Mouse (Mus musculus): ENCODE data around the gene Tmed8. TPM values are rescaled to one million over a fixed set of nuclear protein-coding genes. Genes with fewer than 3 reads are reported as not detected.

Gene Tmed8
- polyA plus RNA-seq, 1 experiment: 13.4 TPM

- H3K4me3 ChIP-seq (ENCODE audit: low read depth, low read length): no peak overlapping the region
- no peak for TF ChIP-seq POLR2A (IDR thresholded peaks at IDR 0.05; ENCODE audit: insufficient read depth, low read length)
- TF ChIP-seq EP300 (IDR thresholded peaks at IDR 0.05; ENCODE audit: insufficient read depth, low read depth, low read length): no peak
- TF ChIP-seq CTCF (IDR thresholded peaks at IDR 0.05; ENCODE audit: low read depth, low read length): no peak
- H3K27ac ChIP-seq (ENCODE audit: insufficient read depth, low read length): no peak overlapping the region
- no peaks in the 10 kb centered on the region for H3K4me1 ChIP-seq (ENCODE audit: control insufficient read depth, insufficient read depth, low read length)
- H3K9me3 ChIP-seq (replicated peaks; ENCODE audit: control insufficient read depth, insufficient read depth, low read length, poor library complexity, severe bottlenecking): peaks cover 17% of the 10 kb centered on the region
- no peaks in the 10 kb centered on the region for H3K36me3 ChIP-seq (ENCODE audit: control insufficient read depth, insufficient read depth, low read length, poor library complexity, severe bottlenecking)
- no peak overlapping the region for H3K9ac ChIP-seq (ENCODE audit: low read depth, poor library complexity, severe bottlenecking)
- no peaks in the 10 kb centered on the region for H3K27me3 ChIP-seq (ENCODE audit: control insufficient read depth, insufficient read depth, low read length, poor library complexity, severe bottlenecking)
Measured at GRCm38 (mm10) chr12:87149471-87149870, 50.8 kb downstream of the Tmed8 start.

GRCm38 (mm10) chr12:87148136-87148535, 52.1 kb downstream of the Tmed8 start:
- Histone ChIP-seq H3K36me3 (ENCODE audit: control insufficient read depth, insufficient read depth, low read length, poor library complexity, severe bottlenecking) (no peaks in the 10 kb centered on the region), H3K9me3 (replicated peaks; ENCODE audit: control insufficient read depth, insufficient read depth, low read length, poor library complexity, severe bottlenecking) (peaks cover 17% of the 10 kb centered on the region), H3K27ac (ENCODE audit: insufficient read depth, low read length) (peak overlapping the region; percentile 72), H3K27me3 (ENCODE audit: control insufficient read depth, insufficient read depth, low read length, poor library complexity, severe bottlenecking) (no peaks in the 10 kb centered on the region), H3K4me3 (ENCODE audit: low read depth, low read length) (peak overlapping the region; percentile 70), H3K4me1 (ENCODE audit: control insufficient read depth, insufficient read depth, low read length) (no peaks in the 10 kb centered on the region), H3K9ac (ENCODE audit: low read depth, poor library complexity, severe bottlenecking) (peak overlapping the region; percentile 83)
- TF ChIP-seq POLR2A (IDR thresholded peaks at IDR 0.05; ENCODE audit: insufficient read depth, low read length) (no peak), EP300 (IDR thresholded peaks at IDR 0.05; ENCODE audit: insufficient read depth, low read depth, low read length) (no peak), CTCF (IDR thresholded peaks at IDR 0.05; ENCODE audit: low read depth, low read length) (no peak)

GRCm38 (mm10) chr12:87147395-87148089, 52.7 kb downstream of the Tmed8 start, which contains the start of gene Pomt2:
Gene Pomt2, minus strand, starts transcription at chr12:87147968.
- Histone ChIP-seq H3K9ac (ENCODE audit: low read depth, poor library complexity, severe bottlenecking) (peak within 1 kb of the TSS; percentile 83), H3K36me3 (ENCODE audit: control insufficient read depth, insufficient read depth, low read length, poor library complexity, severe bottlenecking) (no peaks in the 10 kb centered on the region), H3K4me1 (ENCODE audit: control insufficient read depth, insufficient read depth, low read length) (no peaks in the 10 kb centered on the region), H3K27me3 (ENCODE audit: control insufficient read depth, insufficient read depth, low read length, poor library complexity, severe bottlenecking) (no peaks in the 10 kb centered on the region), H3K9me3 (replicated peaks; ENCODE audit: control insufficient read depth, insufficient read depth, low read length, poor library complexity, severe bottlenecking) (peaks cover 17% of the 10 kb centered on the region), H3K27ac (ENCODE audit: insufficient read depth, low read length) (peak within 1 kb of the TSS; percentile 72), H3K4me3 (ENCODE audit: low read depth, low read length) (peak within 1 kb of the TSS; percentile 70)
- TF ChIP-seq POLR2A (IDR thresholded peaks at IDR 0.05; ENCODE audit: insufficient read depth, low read length) (peak; percentile 44), CTCF (IDR thresholded peaks at IDR 0.05; ENCODE audit: low read depth, low read length) (no peak), EP300 (IDR thresholded peaks at IDR 0.05; ENCODE audit: insufficient read depth, low read depth, low read length) (0 out of 2 replicates have a peak, but pooled peaks have one; percentile 5)

DNA sequence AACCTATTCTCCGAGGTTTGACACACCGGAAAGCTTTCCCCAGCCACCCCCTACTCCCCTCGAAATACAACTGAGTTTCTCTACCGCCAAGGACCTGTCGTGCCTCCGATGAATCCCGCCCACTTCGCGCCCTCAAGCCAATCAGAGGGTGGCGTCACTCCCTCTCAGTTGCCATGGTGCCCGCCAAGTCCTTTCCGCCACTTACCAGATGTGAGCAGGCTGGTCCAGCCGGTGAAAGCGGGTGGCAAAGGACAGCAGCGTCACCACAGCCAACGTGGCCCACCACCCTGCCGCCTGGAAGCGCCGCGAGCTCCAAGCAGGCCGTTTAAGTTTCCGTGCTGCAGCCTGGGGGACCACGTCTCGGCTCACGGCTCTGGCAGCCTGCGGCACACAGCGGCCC, 53.3 kb downstream of the Tmed8 start, which contains the start of gene Gstz1:
Gstz1 (plus strand) TSS at position 200 of the 400 bp plus-strand sequence.
- no peaks in the 10 kb centered on the region for H3K4me1 ChIP-seq (ENCODE audit: control insufficient read depth, insufficient read depth, low read length)
- peaks cover 15% of the 10 kb centered on the region for H3K9me3 ChIP-seq (replicated peaks; ENCODE audit: control insufficient read depth, insufficient read depth, low read length, poor library complexity, severe bottlenecking)
- H3K27ac ChIP-seq (ENCODE audit: insufficient read depth, low read length): peak within 1 kb of the TSS; percentile 72
- H3K4me3 ChIP-seq (ENCODE audit: low read depth, low read length): peak within 1 kb of the TSS; percentile 70
- H3K27me3 ChIP-seq (ENCODE audit: control insufficient read depth, insufficient read depth, low read length, poor library complexity, severe bottlenecking): no peaks in the 10 kb centered on the region
- no peak for TF ChIP-seq POLR2A (IDR thresholded peaks at IDR 0.05; ENCODE audit: insufficient read depth, low read length)
- TF ChIP-seq CTCF (IDR thresholded peaks at IDR 0.05; ENCODE audit: low read depth, low read length): no peak
- TF ChIP-seq EP300 (IDR thresholded peaks at IDR 0.05; ENCODE audit: insufficient read depth, low read depth, low read length): 0 out of 2 replicates have a peak, but pooled peaks have one; percentile 2
- no peaks in the 10 kb centered on the region for H3K36me3 ChIP-seq (ENCODE audit: control insufficient read depth, insufficient read depth, low read length, poor library complexity, severe bottlenecking)
- peak within 1 kb of the TSS; percentile 83 for H3K9ac ChIP-seq (ENCODE audit: low read depth, poor library complexity, severe bottlenecking)

DNA sequence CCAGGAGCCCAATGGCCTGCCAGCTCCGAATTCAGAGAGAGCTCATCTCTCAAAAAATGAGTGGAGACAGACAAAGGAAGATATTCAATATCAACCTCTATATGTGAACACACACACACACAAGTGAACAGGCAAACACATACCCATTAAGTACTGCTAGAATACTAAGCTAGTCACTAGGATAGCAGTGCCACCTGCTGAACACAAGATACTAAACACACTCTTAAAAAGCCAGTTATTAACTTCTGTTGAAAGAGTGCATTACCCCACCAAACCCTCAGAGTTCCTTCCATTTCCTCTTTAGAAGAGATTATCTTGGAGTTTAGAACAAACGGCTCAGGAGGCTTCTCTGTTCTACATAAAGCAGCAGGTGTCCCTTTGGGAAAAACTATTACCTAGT, 58.1 kb downstream of the Tmed8 start:
- Histone ChIP-seq H3K27ac (ENCODE audit: insufficient read depth, low read length) (no peak overlapping the region), H3K4me3 (ENCODE audit: low read depth, low read length) (no peak overlapping the region), H3K36me3 (ENCODE audit: control insufficient read depth, insufficient read depth, low read length, poor library complexity, severe bottlenecking) (no peaks in the 10 kb centered on the region), H3K4me1 (ENCODE audit: control insufficient read depth, insufficient read depth, low read length) (no peaks in the 10 kb centered on the region), H3K27me3 (ENCODE audit: control insufficient read depth, insufficient read depth, low read length, poor library complexity, severe bottlenecking) (no peaks in the 10 kb centered on the region), H3K9ac (ENCODE audit: low read depth, poor library complexity, severe bottlenecking) (no peak overlapping the region), H3K9me3 (replicated peaks; ENCODE audit: control insufficient read depth, insufficient read depth, low read length, poor library complexity, severe bottlenecking) (no peaks in the 10 kb centered on the region)
- TF ChIP-seq POLR2A (IDR thresholded peaks at IDR 0.05; ENCODE audit: insufficient read depth, low read length): no peak
- no peak for TF ChIP-seq CTCF (IDR thresholded peaks at IDR 0.05; ENCODE audit: low read depth, low read length)
- no peak for TF ChIP-seq EP300 (IDR thresholded peaks at IDR 0.05; ENCODE audit: insufficient read depth, low read depth, low read length)

- Histone ChIP-seq H3K4me3 (ENCODE audit: low read depth, low read length) (no peak overlapping the region), H3K9ac (ENCODE audit: low read depth, poor library complexity, severe bottlenecking) (no peak overlapping the region), H3K27me3 (ENCODE audit: control insufficient read depth, insufficient read depth, low read length, poor library complexity, severe bottlenecking) (no peaks in the 10 kb centered on the region), H3K9me3 (replicated peaks; ENCODE audit: control insufficient read depth, insufficient read depth, low read length, poor library complexity, severe bottlenecking) (no peaks in the 10 kb centered on the region), H3K36me3 (ENCODE audit: control insufficient read depth, insufficient read depth, low read length, poor library complexity, severe bottlenecking) (no peaks in the 10 kb centered on the region), H3K27ac (ENCODE audit: insufficient read depth, low read length) (no peak overlapping the region), H3K4me1 (ENCODE audit: control insufficient read depth, insufficient read depth, low read length) (no peaks in the 10 kb centered on the region)
- TF ChIP-seq CTCF (IDR thresholded peaks at IDR 0.05; ENCODE audit: low read depth, low read length) (no peak), POLR2A (IDR thresholded peaks at IDR 0.05; ENCODE audit: insufficient read depth, low read length) (no peak), EP300 (IDR thresholded peaks at IDR 0.05; ENCODE audit: insufficient read depth, low read depth, low read length) (no peak)
Measured at GRCm38 (mm10) chr12:87138768-87139167, 61.5 kb downstream of the Tmed8 start.

Data from ES-Bruce4 (cell line).